Mouse (Mus musculus) heart, postnatal 0 days (tissue): ENCODE data around the gene Zfp764.

Source experiments
- CTCF ChIP-seq: IDR thresholded peaks from 2 replicates; pipeline ENCODE4 v1.5.1; 2016; ENCODE audit warnings: antibody characterized with exemption, control low read depth, low read depth
- EP300 ChIP-seq: IDR thresholded peaks from 2 replicates; pipeline ENCODE4 v1.6.1; 2016; ENCODE audit warnings: antibody characterized with exemption, low read depth

GRCm38 (mm10) chr7:127363475-127363921 lies 43.1 kb downstream of the Zfp764 start:
- TF ChIP-seq CTCF (no peak), EP300 (no peak)
